In genomic region chr8:42614077-42614476, GRCm38 (mm10) we compare ENCODE assay signal across 13 mouse cellular contexts.
DNase-seq lines count a peak whose midpoint lies in the region; ATAC-seq lines count a peak whose summit lies in the region.
"Had no signal": no experiment of that assay in that cellular context is flagged by ENCODE, and none has a peak within 500 bp of the region (broad histone marks: within the 10 kb centered on the region; RNA-seq: fewer than 3 reads in every experiment).

No protein-coding gene starts in this region.

- no peaks in the 10 kb centered on the region for H3K27me3 ChIP-seq in forebrain, embryonic 14.5 days (replicated peaks; ENCODE audit: control insufficient read depth, insufficient read depth, low read length)
- H3K27me3 ChIP-seq in forebrain, embryonic 10.5 days (ENCODE audit: poor library complexity, severe bottlenecking), result no peaks in the 10 kb centered on the region
- H3K27me3 ChIP-seq in midbrain, embryonic 14.5 days (ENCODE audit: control insufficient read depth, insufficient read depth, low read length), result no peaks in the 10 kb centered on the region
- no peaks in the 10 kb centered on the region for H3K27me3 ChIP-seq in midbrain, embryonic 16.5 days (ENCODE audit: control insufficient read depth, insufficient read depth, low read depth, low read length)
- no peaks in the 10 kb centered on the region for H3K27me3 ChIP-seq in neural tube, embryonic 12.5 days (replicated peaks)
- H3K27me3 ChIP-seq: heart, embryonic 13.5 days; midbrain, embryonic 15.5 days had no signal

- no peak overlapping the region for H3K27ac ChIP-seq in forebrain, embryonic 14.5 days (ENCODE audit: low read depth, low read length)
- no peak overlapping the region for H3K27ac ChIP-seq in forebrain, embryonic 10.5 days
- H3K27ac ChIP-seq in midbrain, embryonic 14.5 days (replicated peaks; ENCODE audit: low read depth, low read length), result no peak overlapping the region
- H3K27ac ChIP-seq in midbrain, embryonic 16.5 days (ENCODE audit: low read length), result no peak overlapping the region
- H3K27ac ChIP-seq in neural tube, embryonic 12.5 days, result no peak overlapping the region
- H3K27ac ChIP-seq: heart, embryonic 13.5 days; midbrain, embryonic 15.5 days had no signal

- ATAC-seq in forebrain, embryonic 14.5 days, result no peak
- 0 out of 2 replicates have a peak, but pooled peaks have one; percentile 31 for ATAC-seq in midbrain, embryonic 14.5 days (ENCODE audit: low FRiP score, low TSS enrichment)
- no peak for ATAC-seq in midbrain, embryonic 16.5 days
- ATAC-seq in neural tube, embryonic 12.5 days (ENCODE audit: low FRiP score, low read depth), result peak; percentile 44; the same call in 1 of the 2 replicates
- ATAC-seq: midbrain, embryonic 15.5 days had no signal

- no peak overlapping the region for H3K4me2 ChIP-seq in forebrain, embryonic 14.5 days (ENCODE audit: low read length)
- H3K4me2 ChIP-seq in midbrain, embryonic 14.5 days (ENCODE audit: low read length), result no peak overlapping the region
- no peak overlapping the region for H3K4me2 ChIP-seq in midbrain, embryonic 16.5 days (ENCODE audit: low read length)
- H3K4me2 ChIP-seq in neural tube, embryonic 12.5 days (replicated peaks), result no peak overlapping the region
- H3K4me2 ChIP-seq: heart, embryonic 13.5 days; midbrain, embryonic 15.5 days had no signal

- no peaks in the 10 kb centered on the region for H3K4me1 ChIP-seq in forebrain, embryonic 14.5 days (ENCODE audit: control insufficient read depth, insufficient read depth, low read length)
- H3K4me1 ChIP-seq in forebrain, embryonic 10.5 days, result no peaks in the 10 kb centered on the region
- H3K4me1 ChIP-seq in midbrain, embryonic 14.5 days (ENCODE audit: control insufficient read depth, insufficient read depth, low read length), result no peaks in the 10 kb centered on the region
- no peaks in the 10 kb centered on the region for H3K4me1 ChIP-seq in midbrain, embryonic 16.5 days (ENCODE audit: control insufficient read depth, insufficient read depth, low read length)
- H3K4me1 ChIP-seq in neural tube, embryonic 12.5 days, result no peaks in the 10 kb centered on the region
- H3K4me1 ChIP-seq: heart, embryonic 13.5 days; midbrain, embryonic 15.5 days had no signal

- H3K36me3 ChIP-seq in forebrain, embryonic 14.5 days (ENCODE audit: control insufficient read depth, insufficient read depth, low read length), result no peaks in the 10 kb centered on the region
- H3K36me3 ChIP-seq in forebrain, embryonic 10.5 days (replicated peaks), result no peaks in the 10 kb centered on the region
- H3K36me3 ChIP-seq in midbrain, embryonic 14.5 days (ENCODE audit: control insufficient read depth, insufficient read depth, low read length), result no peaks in the 10 kb centered on the region
- no peaks in the 10 kb centered on the region for H3K36me3 ChIP-seq in midbrain, embryonic 16.5 days (ENCODE audit: control insufficient read depth, insufficient read depth, low read length)
- H3K36me3 ChIP-seq in neural tube, embryonic 12.5 days, result no peaks in the 10 kb centered on the region
- H3K36me3 ChIP-seq: heart, embryonic 13.5 days; midbrain, embryonic 15.5 days had no signal

- no peak overlapping the region for H3K9ac ChIP-seq in forebrain, embryonic 14.5 days (ENCODE audit: low read length)
- no peak overlapping the region for H3K9ac ChIP-seq in midbrain, embryonic 14.5 days (replicated peaks; ENCODE audit: low read length)
- no peak overlapping the region for H3K9ac ChIP-seq in midbrain, embryonic 16.5 days (ENCODE audit: low read depth, low read length)
- no peak overlapping the region for H3K9ac ChIP-seq in neural tube, embryonic 12.5 days
- H3K9ac ChIP-seq: heart, embryonic 13.5 days; midbrain, embryonic 15.5 days had no signal

- DNase-seq in forebrain, embryonic 14.5 days (ENCODE audit: low spot score), result peak; percentile 7
- no peak for DNase-seq in forebrain, embryonic 10.5 days (ENCODE audit: extremely low spot score, low spot score)
- DNase-seq in midbrain, embryonic 14.5 days, result no peak
- peak; percentile 48 to 58 for DNase-seq in layer of hippocampus, adult 8-10 months (ENCODE audit: low spot score in 2 of 2)
- no peak for DNase-seq in testis, postnatal 14 days (ENCODE audit: low spot score)
- no peak for DNase-seq in liver
- DNase-seq: cerebellum, postnatal 25 days; kidney, adult 2 months; thymus, adult 18-20 months had no signal

- 82% methylated on average over 6 of the region's 6 CpGs for WGBS in forebrain, embryonic 14.5 days
- 94% methylated on average over 6 of the region's 6 CpGs for WGBS in forebrain, embryonic 10.5 days
- 75% methylated on average over 6 of the region's 6 CpGs for WGBS in midbrain, embryonic 14.5 days
- 71% methylated on average over 6 of the region's 6 CpGs for WGBS in midbrain, embryonic 16.5 days
- WGBS in neural tube, embryonic 12.5 days, result 75% methylated on average over 6 of the region's 6 CpGs

- no peaks in the 10 kb centered on the region for H3K9me3 ChIP-seq in forebrain, embryonic 14.5 days (replicated peaks; ENCODE audit: control insufficient read depth, low read length)
- H3K9me3 ChIP-seq in forebrain, embryonic 10.5 days, result no peaks in the 10 kb centered on the region
- no peaks in the 10 kb centered on the region for H3K9me3 ChIP-seq in midbrain, embryonic 14.5 days (ENCODE audit: control insufficient read depth, low read length)
- no peaks in the 10 kb centered on the region for H3K9me3 ChIP-seq in midbrain, embryonic 16.5 days (replicated peaks; ENCODE audit: control insufficient read depth, low read length, poor library complexity, severe bottlenecking)
- no peaks in the 10 kb centered on the region for H3K9me3 ChIP-seq in neural tube, embryonic 12.5 days
- H3K9me3 ChIP-seq: heart, embryonic 13.5 days; midbrain, embryonic 15.5 days had no signal

- H3K4me3 ChIP-seq in forebrain, embryonic 14.5 days (ENCODE audit: low read depth, low read length), result no peak overlapping the region
- no peak overlapping the region for H3K4me3 ChIP-seq in forebrain, embryonic 10.5 days
- H3K4me3 ChIP-seq in midbrain, embryonic 14.5 days (replicated peaks; ENCODE audit: low read depth, low read length), result no peak overlapping the region
- H3K4me3 ChIP-seq in midbrain, embryonic 16.5 days (ENCODE audit: low read depth, low read length), result no peak overlapping the region
- H3K4me3 ChIP-seq in neural tube, embryonic 12.5 days, result no peak overlapping the region
- H3K4me3 ChIP-seq: heart, embryonic 13.5 days; midbrain, embryonic 15.5 days had no signal

Comparison
In these comparisons a context has a peak if more than half of its experiments do, and no peak if none do; other contexts are left out.
1. ATAC-seq: peak in midbrain, embryonic 14.5 days (single experiment) and neural tube, embryonic 12.5 days (single experiment); none in forebrain, embryonic 14.5 days (single experiment) and midbrain, embryonic 16.5 days (single experiment).
2. DNase-seq: peak in forebrain, embryonic 14.5 days (single experiment) and layer of hippocampus, adult 8-10 months (2 of 2); none in forebrain, embryonic 10.5 days (single experiment), midbrain, embryonic 14.5 days (single experiment), testis, postnatal 14 days (single experiment) and liver (single experiment).